Mouse (Mus musculus) right cerebral cortex, postnatal 36 days (tissue): ENCODE data around the gene Vax2.

Experiments
- DNase-seq, 2 experiments: peaks; one replicate each; pipeline ENCODE4 v3.0.0; 2022; ENCODE audit warnings: low spot score in 2 of 2, mixed read lengths in 1 of 2

Vax2 gene

GRCm38 (mm10) chr6:83711725-83712475, 836 bp downstream of the Vax2 start:
- DNase-seq = no peak

GRCm38 (mm10) chr6:83713271-83714136, 2.4 kb downstream of the Vax2 start:
- DNase-seq = no peak

GRCm38 (mm10) chr6:83714221-83715123, 3.4 kb downstream of the Vax2 start:
- DNase-seq = no peak

GRCm38 (mm10) chr6:83715461-83716196, 4.6 kb downstream of the Vax2 start:
- no peak for DNase-seq

GRCm38 (mm10) chr6:83717026-83717425, 6.0 kb downstream of the Vax2 start:
- no peak for DNase-seq

- DNase-seq = no peak
Measured at GRCm38 (mm10) chr6:83722526-83722925, 11.5 kb downstream of the Vax2 start.

GRCm38 (mm10) chr6:83727178-83727577, 16.1 kb downstream of the Vax2 start:
- no peak for DNase-seq

- DNase-seq = no peak
Measured at GRCm38 (mm10) chr6:83728488-83728887, 17.4 kb downstream of the Vax2 start.

- DNase-seq = no peak
Measured at GRCm38 (mm10) chr6:83729350-83729970, 18.4 kb downstream of the Vax2 start.

- no peak for DNase-seq
Measured at GRCm38 (mm10) chr6:83731128-83731527, 20.1 kb downstream of the Vax2 start.

- no peak for DNase-seq
Measured at GRCm38 (mm10) chr6:83737311-83737710, 26.2 kb downstream of the Vax2 start.

GRCm38 (mm10) chr6:83738596-83738995, 27.5 kb downstream of the Vax2 start:
- DNase-seq = no peak

- no peak for DNase-seq
Measured at GRCm38 (mm10) chr6:83742761-83743160, 31.7 kb downstream of the Vax2 start, which contains the start of gene Atp6v1b1. Gene Atp6v1b1, plus strand, starts transcription at chr6:83742990.

- DNase-seq = no peak
Measured at GRCm38 (mm10) chr6:83743212-83743611, 32.1 kb downstream of the Vax2 start.

- no peak for DNase-seq
Measured at GRCm38 (mm10) chr6:83744126-83744525, 33.1 kb downstream of the Vax2 start.

- no peak for DNase-seq
Measured at GRCm38 (mm10) chr6:83744557-83744956, 33.5 kb downstream of the Vax2 start.

- no peak for DNase-seq
Measured at GRCm38 (mm10) chr6:83745466-83745865, 34.4 kb downstream of the Vax2 start.

GRCm38 (mm10) chr6:83749286-83749685, 38.2 kb downstream of the Vax2 start:
- DNase-seq = no peak

- no peak for DNase-seq
Measured at GRCm38 (mm10) chr6:83750171-83750684, 39.2 kb downstream of the Vax2 start.

GRCm38 (mm10) chr6:83756051-83756450, 45.0 kb downstream of the Vax2 start:
- DNase-seq = no peak
